ENCODE assay signal across 28 mouse cellular contexts in the genomic region with DNA sequence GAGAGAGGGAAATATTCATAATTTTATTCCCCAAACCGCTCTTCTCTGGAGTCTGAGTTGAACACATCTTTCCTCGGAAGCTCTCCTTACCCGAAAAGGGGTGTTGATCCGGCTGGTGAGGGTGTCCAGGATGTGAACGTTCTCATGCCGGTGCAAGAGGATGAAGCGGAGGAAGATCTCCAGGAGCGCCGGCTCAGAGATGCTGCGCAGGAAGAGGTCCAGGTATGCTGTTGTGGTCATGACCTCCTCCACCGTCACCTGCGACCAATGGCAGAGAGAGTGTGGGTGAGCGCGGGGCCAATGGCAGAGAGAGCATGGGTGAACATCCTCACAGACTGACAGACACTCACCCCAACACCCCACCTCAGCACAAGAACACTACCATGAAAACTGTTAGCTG.
"Had no signal": no experiment of that assay in that cellular context is flagged by ENCODE, and none has a peak within 500 bp of the region (broad histone marks: within the 10 kb centered on the region; RNA-seq: fewer than 3 reads in every experiment).

No protein-coding gene starts in this region.

- DNase-seq: left cerebral cortex, postnatal 4 days; liver; liver, embryonic 13.5 days; liver, postnatal 0 days; lung, adult 18-20 months; lung, adult 2 months; lung, embryonic 14.5 days; lung, postnatal 10 days; lung, postnatal 14 days; lung, postnatal 36 days; lung, postnatal 4 days; midbrain, embryonic 14.5 days had no signal

- H3K27ac ChIP-seq: limb, embryonic 10.5 days; limb, embryonic 12.5 days; limb, embryonic 13.5 days; limb, embryonic 15.5 days; liver, embryonic 12.5 days; liver, embryonic 13.5 days; liver, embryonic 14.5 days; liver, embryonic 15.5 days; lung, embryonic 15.5 days; macrophage; midbrain, embryonic 10.5 days; midbrain, embryonic 12.5 days; midbrain, embryonic 13.5 days; midbrain, embryonic 15.5 days; neural tube, embryonic 12.5 days had no signal

- H3K27me3 ChIP-seq: liver, embryonic 13.5 days; lung, embryonic 15.5 days; midbrain, embryonic 12.5 days; midbrain, embryonic 13.5 days; midbrain, embryonic 15.5 days; neural tube, embryonic 12.5 days had no signal

- H3K36me3 ChIP-seq: limb, embryonic 10.5 days; limb, embryonic 12.5 days; limb, embryonic 13.5 days; limb, embryonic 15.5 days; liver, embryonic 12.5 days; liver, embryonic 13.5 days; liver, embryonic 15.5 days; lung, embryonic 15.5 days; midbrain, embryonic 10.5 days; midbrain, embryonic 12.5 days; midbrain, embryonic 13.5 days; midbrain, embryonic 15.5 days; neural tube, embryonic 12.5 days had no signal

- H3K4me3 ChIP-seq: limb, embryonic 10.5 days; limb, embryonic 12.5 days; limb, embryonic 13.5 days; limb, embryonic 15.5 days; liver, embryonic 12.5 days; liver, embryonic 13.5 days; liver, embryonic 15.5 days; lung, embryonic 15.5 days; megakaryocyte, embryonic 14.5 days; midbrain, embryonic 10.5 days; midbrain, embryonic 12.5 days; midbrain, embryonic 13.5 days; midbrain, embryonic 15.5 days; myocyte; neural tube, embryonic 12.5 days had no signal

- H3K4me1 ChIP-seq: limb, embryonic 12.5 days; limb, embryonic 15.5 days; liver, embryonic 12.5 days; liver, embryonic 13.5 days; liver, embryonic 15.5 days; lung, embryonic 15.5 days; midbrain, embryonic 12.5 days; neural tube, embryonic 12.5 days had no signal

- H3K9me3 ChIP-seq: limb, embryonic 10.5 days; limb, embryonic 12.5 days; limb, embryonic 13.5 days; limb, embryonic 15.5 days; liver, embryonic 12.5 days; liver, embryonic 13.5 days; liver, embryonic 15.5 days; lung, embryonic 15.5 days; midbrain, embryonic 10.5 days; midbrain, embryonic 12.5 days; midbrain, embryonic 13.5 days; midbrain, embryonic 15.5 days; neural tube, embryonic 12.5 days had no signal
